ENCODE assay signal across 9 mouse cellular contexts in genomic region chr14:31125106-31126075, GRCm38 (mm10). TPM values are rescaled to one million over a fixed set of nuclear protein-coding genes. Genes with fewer than 3 reads are reported as not detected.
DNase-seq lines count a peak whose midpoint lies in the region; ATAC-seq lines count a peak whose summit lies in the region.
"Had no signal": no experiment of that assay in that cellular context is flagged by ENCODE, and none has a peak within 500 bp of the region (broad histone marks: within the 10 kb centered on the region; RNA-seq: fewer than 3 reads in every experiment).

No protein-coding gene starts in this region.

- no peak overlapping the region for H3K4me3 ChIP-seq in midbrain, embryonic 12.5 days
- no peak overlapping the region for H3K4me3 ChIP-seq in midbrain, embryonic 11.5 days (ENCODE audit: low read depth, low read length)
- no peak overlapping the region for H3K4me3 ChIP-seq in neural tube, embryonic 13.5 days

- ATAC-seq in midbrain, embryonic 12.5 days (ENCODE audit: low FRiP score, low read depth) = no peak
- ATAC-seq in midbrain, embryonic 11.5 days (ENCODE audit: low FRiP score) = no peak
- no peak for ATAC-seq in neural tube, embryonic 13.5 days (ENCODE audit: low read depth)

- H3K36me3 ChIP-seq in midbrain, embryonic 12.5 days = peaks cover 16% of the 10 kb centered on the region
- no peaks in the 10 kb centered on the region; the same call in 1 of the 2 replicates for H3K36me3 ChIP-seq in midbrain, embryonic 11.5 days (ENCODE audit: control insufficient read depth, insufficient read depth, low read length)
- H3K36me3 ChIP-seq in neural tube, embryonic 13.5 days = peaks cover 20% of the 10 kb centered on the region

- H3K9ac ChIP-seq in midbrain, embryonic 12.5 days (replicated peaks) = peak overlapping the region; percentile 20
- H3K9ac ChIP-seq in midbrain, embryonic 11.5 days (ENCODE audit: low read length) = no peak overlapping the region
- no peak overlapping the region for H3K9ac ChIP-seq in neural tube, embryonic 13.5 days

- H3K4me1 ChIP-seq in midbrain, embryonic 12.5 days = peaks cover 26% of the 10 kb centered on the region
- H3K4me1 ChIP-seq in midbrain, embryonic 11.5 days (ENCODE audit: control insufficient read depth, insufficient read depth, low read length) = peaks cover 12% of the 10 kb centered on the region
- H3K4me1 ChIP-seq in neural tube, embryonic 13.5 days (replicated peaks) = peaks cover 40% of the 10 kb centered on the region

- no peak overlapping the region for H3K4me2 ChIP-seq in midbrain, embryonic 12.5 days (replicated peaks)
- no peak overlapping the region for H3K4me2 ChIP-seq in midbrain, embryonic 11.5 days
- H3K4me2 ChIP-seq in neural tube, embryonic 13.5 days = peak overlapping the region; percentile 9

- no peaks in the 10 kb centered on the region for H3K9me3 ChIP-seq in midbrain, embryonic 12.5 days
- no peaks in the 10 kb centered on the region for H3K9me3 ChIP-seq in midbrain, embryonic 11.5 days (ENCODE audit: control insufficient read depth, low read length)
- H3K9me3 ChIP-seq in neural tube, embryonic 13.5 days = no peaks in the 10 kb centered on the region

- H3K27me3 ChIP-seq in midbrain, embryonic 12.5 days = no peaks in the 10 kb centered on the region
- H3K27me3 ChIP-seq in midbrain, embryonic 11.5 days (ENCODE audit: control insufficient read depth, insufficient read depth, low read length) = no peaks in the 10 kb centered on the region
- no peaks in the 10 kb centered on the region for H3K27me3 ChIP-seq in neural tube, embryonic 13.5 days

- H3K27ac ChIP-seq in midbrain, embryonic 12.5 days (replicated peaks) = 0 out of 2 replicates have a peak overlapping the region, but pooled peaks have one; percentile 20
- H3K27ac ChIP-seq in midbrain, embryonic 11.5 days (ENCODE audit: low read depth, low read length) = no peak overlapping the region
- peak overlapping the region; percentile 42; the same call in 1 of the 2 replicates for H3K27ac ChIP-seq in neural tube, embryonic 13.5 days (replicated peaks)

- peak; percentile 45 for DNase-seq in embryo, embryonic 10 days (ENCODE audit: low spot score)
- DNase-seq in embryo, embryonic 9.5 days (ENCODE audit: extremely low spot score) = no peak
- no peak for DNase-seq in midbrain, embryonic 11.5 days (ENCODE audit: low spot score, missing footprints)
- DNase-seq in heart, postnatal 4 days = peak; percentile 10
- DNase-seq in yolk sac, embryonic 10.5 days (ENCODE audit: low spot score) = no peak
- DNase-seq in urinary bladder, postnatal 25 days (ENCODE audit: low spot score) = no peak
- DNase-seq: thymus, postnatal 14 days had no signal

- 71% methylated on average over 9 of the region's 9 CpGs for WGBS in midbrain, embryonic 12.5 days
- 79% methylated on average over 9 of the region's 9 CpGs for WGBS in midbrain, embryonic 11.5 days
- WGBS in neural tube, embryonic 13.5 days = 67% methylated on average over 9 of the region's 9 CpGs

RNA-seq across cellular contexts. Expression of gene Smim4, which starts 3.4 kb away (rescaled TPM):
- 61.1 and 62.3 TPM in 2 replicates for polyA plus RNA-seq in midbrain, embryonic 12.5 days (2016; fragmentation: Nextera tagmentation; extraction: Ambion mirVana)
- polyA plus RNA-seq in midbrain, embryonic 11.5 days (2014; fragmentation: Nextera tagmentation; extraction: Ambion mirVana) = 54.7 and 56.2 TPM in 2 replicates
- total RNA-seq in heart, postnatal 4 days (2021) = 10 to 100 TPM; 80.5 to 91.4 TPM
- polyA plus RNA-seq in neural tube, embryonic 13.5 days (2015; fragmentation: Nextera tagmentation; extraction: Ambion mirVana) = 66.5 and 89.9 TPM in 2 replicates

RNA-seq across cellular contexts. Expression of gene Nt5dc2, which starts 5.5 kb away (rescaled TPM):
- polyA plus RNA-seq in midbrain, embryonic 12.5 days (2016; fragmentation: Nextera tagmentation; extraction: Ambion mirVana) = 446 and 464 TPM in 2 replicates
- 457 and 520 TPM in 2 replicates for polyA plus RNA-seq in midbrain, embryonic 11.5 days (2014; fragmentation: Nextera tagmentation; extraction: Ambion mirVana)
- 10 to 100 TPM; 91.8 to 93.8 TPM for total RNA-seq in heart, postnatal 4 days (2021)
- 276 and 293 TPM in 2 replicates for polyA plus RNA-seq in neural tube, embryonic 13.5 days (2015; fragmentation: Nextera tagmentation; extraction: Ambion mirVana)

RNA-seq across cellular contexts. Expression of gene Stab1, which starts 43.0 kb away (rescaled TPM):
- 39.7 and 40.3 TPM in 2 replicates for polyA plus RNA-seq in midbrain, embryonic 12.5 days (2016; fragmentation: Nextera tagmentation; extraction: Ambion mirVana)
- 28.6 and 28.7 TPM in 2 replicates for polyA plus RNA-seq in midbrain, embryonic 11.5 days (2014; fragmentation: Nextera tagmentation; extraction: Ambion mirVana)
- 10 to 100 TPM; 77.1 to 84.3 TPM for total RNA-seq in heart, postnatal 4 days (2021)
- polyA plus RNA-seq in neural tube, embryonic 13.5 days (2015; fragmentation: Nextera tagmentation; extraction: Ambion mirVana) = 18.0 and 26.0 TPM in 2 replicates

Comparison
In these comparisons a context has a peak if more than half of its experiments do, and no peak if none do; other contexts are left out.
1. DNase-seq: peak in embryo, embryonic 10 days (single experiment) and heart, postnatal 4 days (single experiment); none in embryo, embryonic 9.5 days (single experiment), midbrain, embryonic 11.5 days (single experiment), yolk sac, embryonic 10.5 days (single experiment) and urinary bladder, postnatal 25 days (single experiment).